Mouse (Mus musculus) myocyte (in vitro differentiated cells): Measurements from ENCODE around the gene Gm20388.

Source experiments
- CEBPB ChIP-seq: IDR thresholded peaks from 2 replicates; pipeline ENCODE4 v1.6.1; 2011; ENCODE audit warnings: mild to moderate bottlenecking, moderate library complexity; ENCODE audit not compliant: poor library complexity, insufficient read depth, severe bottlenecking
- MAX ChIP-seq: IDR thresholded peaks from one replicate; pipeline ENCODE4 v1.6.1; 2011; ENCODE audit warnings: low read depth, mild to moderate bottlenecking, control low read depth
- POLR2A ChIP-seq: IDR thresholded peaks from one replicate; pipeline ENCODE4 v1.6.1; 2011; ENCODE audit warnings: low read depth, mild to moderate bottlenecking, control low read depth, moderate library complexity; ENCODE audit not compliant: insufficient read length
- POLR2AphosphoS2 ChIP-seq: IDR thresholded peaks from one replicate; pipeline ENCODE4 v1.6.1; 2011; ENCODE audit warnings: low read depth, control low read depth; ENCODE audit not compliant: insufficient read length
- REST ChIP-seq: IDR thresholded peaks from one replicate; pipeline ENCODE4 v1.6.1; 2011; ENCODE audit warnings: mild to moderate bottlenecking, control low read depth, moderate library complexity; ENCODE audit not compliant: insufficient read depth, insufficient read length
- SRF ChIP-seq: IDR thresholded peaks from one replicate; pipeline ENCODE4 v1.6.1; 2011; ENCODE audit warnings: low read depth; ENCODE audit not compliant: control insufficient read depth, insufficient read length
- TCF12 ChIP-seq: IDR thresholded peaks from one replicate; pipeline ENCODE4 v1.6.1; 2011; ENCODE audit warnings: mild to moderate bottlenecking, control low read depth; ENCODE audit not compliant: poor library complexity, insufficient read depth, severe bottlenecking
- TCF3 ChIP-seq: IDR thresholded peaks from one replicate; pipeline ENCODE4 v1.6.1; 2011; ENCODE audit warnings: low read depth, control low read depth; ENCODE audit not compliant: insufficient read length
- USF1 ChIP-seq: IDR thresholded peaks from one replicate; pipeline ENCODE4 v1.6.1; 2011; ENCODE audit warnings: low read depth, mild to moderate bottlenecking, control low read depth, moderate library complexity

DNA sequence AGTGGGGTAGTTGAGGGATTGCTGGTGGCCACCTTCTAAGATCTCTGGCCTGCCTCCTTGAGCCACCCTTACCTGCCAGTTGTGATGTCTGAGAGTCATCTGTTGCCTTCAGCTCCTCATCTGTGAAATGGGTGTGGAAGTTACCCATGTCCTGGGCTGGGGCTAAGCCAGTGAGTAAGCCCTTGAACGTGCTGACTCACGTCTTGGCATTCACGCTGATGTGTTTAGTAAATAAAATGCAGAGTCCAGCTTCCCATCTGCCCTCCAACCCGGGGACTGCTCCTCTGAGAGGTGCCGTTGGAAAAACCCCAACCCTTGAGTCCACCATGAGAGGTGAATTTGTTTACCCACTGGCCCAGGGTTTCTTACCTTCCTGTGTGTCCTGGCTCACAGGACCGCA, 3435.2 kb downstream of the Gm20388 start:
- TF ChIP-seq MAX (no peak), SRF (no peak), TCF3 (no peak), POLR2A (no peak), POLR2AphosphoS2 (no peak), CEBPB (no peak), TCF12 (no peak), REST (no peak), USF1 (no peak)
